Mouse (Mus musculus): ENCODE results near the gene Ccdc33.

Ccdc33 gene

DNA sequence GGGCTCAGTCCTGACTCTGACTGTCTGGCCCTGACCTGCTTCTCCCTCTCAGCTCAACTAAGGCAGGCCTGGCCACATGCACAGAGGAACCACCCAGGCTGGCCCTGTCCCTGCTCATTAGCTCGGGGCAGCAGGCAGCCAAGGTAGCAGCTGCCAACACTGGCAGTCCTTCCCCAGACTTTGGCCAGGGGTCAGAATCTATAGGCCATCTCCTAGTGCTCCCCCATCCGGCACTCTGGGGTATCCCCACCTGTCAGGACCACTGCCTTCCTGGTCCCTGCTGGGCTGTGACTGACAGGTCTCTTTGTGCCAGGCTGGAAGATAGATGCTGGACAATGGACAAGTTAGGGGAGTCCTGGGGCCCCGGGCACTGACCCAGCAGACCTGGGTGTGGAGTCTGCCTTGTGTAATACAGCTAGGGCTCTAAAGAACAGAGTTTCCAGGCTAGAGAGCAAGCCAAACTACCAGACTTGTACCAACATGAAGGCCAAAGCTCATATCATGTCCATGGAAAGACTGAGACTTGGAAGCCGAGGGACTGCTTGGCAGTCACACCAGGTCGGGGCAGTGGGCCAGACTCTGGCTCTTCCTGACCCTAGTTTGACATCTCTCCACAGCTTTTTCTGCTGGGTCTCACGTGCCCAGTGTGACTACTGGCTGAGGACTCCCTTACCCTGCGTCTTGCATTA, 25.9 kb downstream of the Ccdc33 start:
- DNase-seq (ENCODE audit: extremely low read depth, low read depth), result no peak

DNA sequence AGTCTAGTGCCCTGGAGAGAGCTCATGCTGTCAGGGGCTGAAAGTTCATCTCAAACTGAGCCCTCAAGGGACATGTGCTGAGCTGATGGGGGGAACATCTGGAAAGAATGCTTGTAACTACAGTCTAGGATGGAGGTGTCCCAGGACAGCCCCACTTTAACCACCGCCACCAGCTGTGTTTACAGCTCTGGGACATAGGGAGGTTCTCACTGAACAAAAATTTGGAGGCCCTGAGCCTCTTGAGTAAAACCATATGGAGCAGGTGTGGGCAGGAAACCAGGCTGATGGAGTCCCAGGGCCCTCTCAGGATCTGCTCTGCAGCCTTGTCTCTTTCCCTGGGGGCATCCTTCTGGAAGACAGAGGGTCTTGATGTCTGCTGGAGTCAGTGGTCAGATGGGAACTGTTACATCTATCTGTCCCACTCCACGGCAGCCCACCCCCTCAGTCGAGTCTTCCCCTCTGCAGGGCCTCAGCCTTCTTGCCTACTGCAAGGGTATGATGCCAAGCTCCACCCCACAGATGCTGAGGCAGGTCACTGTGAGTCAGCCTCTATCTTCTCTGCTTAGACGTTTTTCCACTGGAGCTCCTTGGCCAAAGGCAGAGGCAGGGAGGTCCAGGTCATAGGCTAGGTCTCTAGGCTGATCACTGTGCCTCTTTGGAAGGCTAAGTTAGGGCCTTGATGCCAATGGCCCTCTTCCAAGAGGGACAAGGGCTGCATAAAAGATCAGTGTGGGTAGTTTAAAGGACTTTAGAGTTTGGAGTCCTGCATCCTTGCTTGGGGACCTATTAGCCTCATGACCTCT, 26.8 kb downstream of the Ccdc33 start:
- no peak for DNase-seq (ENCODE audit: extremely low read depth, low read depth)

DNA sequence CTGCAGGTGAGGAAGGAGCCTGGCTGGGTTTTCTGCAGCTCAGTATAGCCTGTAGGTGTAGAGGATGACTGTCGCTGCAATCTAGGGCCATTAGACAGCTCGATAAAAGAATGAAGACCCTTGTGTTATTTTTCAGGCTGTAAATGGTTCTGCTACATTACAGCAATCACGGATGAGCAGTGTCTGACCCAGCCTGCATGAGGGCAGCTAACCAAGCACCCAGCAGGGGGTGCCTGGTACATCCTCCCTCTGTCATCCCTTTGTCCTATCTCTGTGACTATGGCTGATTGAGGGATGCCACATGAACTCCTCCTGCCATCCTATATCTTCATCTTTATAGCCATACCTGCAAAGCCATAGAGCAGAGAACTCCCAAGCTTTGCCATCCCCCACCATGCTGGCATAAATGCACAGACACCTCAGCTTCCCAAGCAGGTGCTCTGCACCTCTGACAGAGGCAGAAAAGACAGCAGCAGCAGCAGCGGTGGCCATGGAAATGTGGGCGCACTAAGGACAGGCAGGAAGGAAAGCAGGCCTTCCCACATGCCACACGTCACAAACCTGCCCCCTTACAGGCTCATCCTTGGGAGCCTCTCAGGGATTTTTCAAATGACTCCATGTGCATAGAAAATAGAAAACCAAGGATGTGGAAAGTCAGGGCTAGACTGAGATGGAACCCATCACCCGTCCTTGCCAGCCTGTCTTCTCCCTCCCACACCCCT, 31.2 kb downstream of the Ccdc33 start:
- no peak for DNase-seq (ENCODE audit: extremely low read depth, low read depth)

DNA sequence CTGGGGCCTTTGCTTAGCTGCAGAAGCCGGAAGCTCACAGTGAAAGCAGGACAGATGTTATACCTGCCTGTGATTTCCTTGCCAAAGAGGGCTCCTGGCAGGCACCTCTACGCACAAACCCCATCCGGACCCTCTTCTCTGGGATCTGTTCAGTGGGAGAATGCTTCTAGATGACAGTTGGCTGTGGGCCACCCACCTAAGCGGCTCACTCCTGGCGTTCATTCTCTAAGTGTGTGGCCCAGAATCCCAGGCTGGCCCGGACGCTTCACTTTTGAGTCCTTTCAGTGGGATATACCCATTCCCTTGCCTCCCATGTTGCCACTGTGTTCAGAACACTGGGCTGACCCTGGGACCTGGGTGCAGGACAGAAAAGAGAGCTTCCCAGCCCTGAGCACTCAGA, 31.8 kb downstream of the Ccdc33 start:
- no peak for DNase-seq (ENCODE audit: extremely low read depth, low read depth)

DNA sequence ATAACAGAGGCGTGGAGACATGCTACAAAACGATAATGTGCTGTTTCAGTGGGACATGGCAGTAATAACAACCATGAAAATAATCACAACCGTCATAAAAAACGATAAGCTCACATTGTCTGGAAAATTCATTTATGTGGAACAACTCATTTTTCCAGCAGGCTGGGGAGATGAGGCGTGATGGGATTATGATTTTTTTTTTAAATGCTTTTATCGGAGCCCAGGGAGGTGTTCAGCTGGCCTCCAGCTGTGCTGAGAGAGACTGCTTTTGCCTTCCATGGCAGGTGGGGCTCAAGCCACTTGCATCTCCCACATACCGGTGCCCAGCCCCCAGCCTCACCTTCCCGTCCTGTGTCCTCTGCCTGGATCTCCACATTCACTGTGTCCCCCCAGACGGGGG, 32.4 kb downstream of the Ccdc33 start:
- no peak for DNase-seq (ENCODE audit: extremely low read depth, low read depth)

DNA sequence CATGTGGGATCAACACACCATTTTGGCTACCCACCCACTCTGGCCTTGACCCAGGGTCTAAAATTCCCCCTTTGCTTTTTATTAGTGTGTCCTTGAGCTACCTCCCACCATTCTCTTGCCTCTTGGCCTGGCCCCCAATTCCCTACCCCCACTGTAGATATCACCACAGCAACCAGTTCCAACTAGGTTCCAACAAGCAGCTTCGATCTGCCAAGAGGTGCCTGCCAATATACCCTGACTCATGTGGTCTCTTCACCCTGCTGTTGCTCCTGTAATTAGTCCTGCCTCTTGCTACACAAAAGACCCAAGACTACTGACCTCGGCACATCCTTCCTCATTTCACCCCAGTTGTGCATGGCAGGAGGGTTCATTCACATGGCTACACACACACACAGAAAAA, 33.5 kb downstream of the Ccdc33 start:
- DNase-seq (ENCODE audit: extremely low read depth, low read depth), result no peak

DNA sequence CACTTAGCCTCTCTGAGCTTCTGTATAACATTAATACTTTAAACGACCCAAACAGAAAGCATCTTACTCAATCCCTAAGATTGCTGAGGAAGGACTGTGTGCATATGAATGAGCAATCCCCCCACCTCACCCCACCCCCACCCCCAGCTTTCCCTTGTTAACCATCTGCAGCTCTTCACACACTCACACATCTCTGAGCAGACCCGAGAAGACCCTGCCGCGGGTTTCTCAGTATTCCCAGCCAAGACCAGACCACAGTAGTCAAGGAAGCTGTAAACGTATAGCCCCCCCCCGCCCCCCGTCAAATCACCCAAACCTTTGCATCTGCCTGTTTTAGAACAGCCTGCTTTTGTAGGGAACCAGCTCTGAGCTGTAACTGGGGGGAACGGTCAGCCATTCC, 34.0 kb downstream of the Ccdc33 start:
- DNase-seq (ENCODE audit: extremely low read depth, low read depth), result no peak

DNA sequence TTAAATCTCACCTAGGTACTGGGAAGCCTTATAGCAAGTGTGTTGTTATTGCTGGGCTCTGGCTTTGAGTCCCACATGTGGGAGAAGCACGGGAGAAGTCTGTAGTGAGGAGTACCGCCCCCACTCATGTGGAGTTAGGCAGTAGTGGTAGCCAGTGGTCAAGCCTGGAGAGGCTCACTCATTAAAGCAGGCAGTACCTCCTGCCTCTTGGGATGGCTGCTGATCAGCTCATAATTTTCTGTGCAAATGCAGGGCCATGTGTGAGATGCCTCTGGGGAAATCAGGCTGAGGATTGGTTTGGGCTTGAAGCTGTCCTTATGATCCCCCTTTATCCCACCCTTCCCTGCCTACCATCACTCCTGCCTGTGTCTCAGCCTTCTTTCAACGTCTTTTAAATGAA, 44.1 kb downstream of the Ccdc33 start:
- DNase-seq (ENCODE audit: extremely low read depth, low read depth), result no peak

DNA sequence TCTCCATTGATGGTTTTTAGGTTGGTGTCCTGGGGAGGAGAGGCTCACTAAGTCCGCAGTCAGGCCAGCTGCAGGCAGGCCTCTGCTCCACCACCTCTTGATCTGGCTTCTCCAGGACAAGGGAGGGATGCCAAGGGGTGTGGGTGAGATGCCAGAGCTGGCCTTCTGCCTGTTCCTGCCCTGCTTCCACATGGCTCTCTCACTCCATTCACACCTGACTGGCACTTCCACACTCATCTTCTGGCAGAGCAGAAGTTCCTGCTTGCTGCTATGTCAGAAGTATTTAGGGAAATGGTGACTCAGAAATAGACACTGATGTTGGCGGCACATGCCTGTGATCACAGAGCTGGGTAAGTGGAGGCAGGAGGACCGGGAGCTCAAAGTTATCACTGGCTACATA, 51.1 kb downstream of the Ccdc33 start:
- DNase-seq (ENCODE audit: extremely low read depth, low read depth), result no peak

DNA sequence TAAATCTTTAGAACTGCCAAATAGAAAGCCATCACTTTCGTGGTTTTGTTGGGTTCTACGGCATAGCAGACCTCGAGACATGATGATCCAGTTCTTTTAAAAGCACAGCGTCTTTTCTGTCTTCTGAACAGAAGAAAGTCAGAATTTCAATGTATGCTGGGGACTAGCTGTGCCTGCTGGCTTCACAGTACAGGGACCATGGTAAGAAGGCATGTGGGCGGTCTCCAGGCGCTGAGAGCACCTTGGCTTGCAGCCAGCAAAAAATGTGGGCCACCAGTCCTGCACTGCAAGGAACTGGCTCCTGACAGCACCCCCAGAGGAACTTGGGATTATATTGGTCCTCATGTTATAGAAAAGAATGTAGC, 51.9 kb downstream of the Ccdc33 start:
- DNase-seq (ENCODE audit: extremely low read depth, low read depth), result no peak

DNA sequence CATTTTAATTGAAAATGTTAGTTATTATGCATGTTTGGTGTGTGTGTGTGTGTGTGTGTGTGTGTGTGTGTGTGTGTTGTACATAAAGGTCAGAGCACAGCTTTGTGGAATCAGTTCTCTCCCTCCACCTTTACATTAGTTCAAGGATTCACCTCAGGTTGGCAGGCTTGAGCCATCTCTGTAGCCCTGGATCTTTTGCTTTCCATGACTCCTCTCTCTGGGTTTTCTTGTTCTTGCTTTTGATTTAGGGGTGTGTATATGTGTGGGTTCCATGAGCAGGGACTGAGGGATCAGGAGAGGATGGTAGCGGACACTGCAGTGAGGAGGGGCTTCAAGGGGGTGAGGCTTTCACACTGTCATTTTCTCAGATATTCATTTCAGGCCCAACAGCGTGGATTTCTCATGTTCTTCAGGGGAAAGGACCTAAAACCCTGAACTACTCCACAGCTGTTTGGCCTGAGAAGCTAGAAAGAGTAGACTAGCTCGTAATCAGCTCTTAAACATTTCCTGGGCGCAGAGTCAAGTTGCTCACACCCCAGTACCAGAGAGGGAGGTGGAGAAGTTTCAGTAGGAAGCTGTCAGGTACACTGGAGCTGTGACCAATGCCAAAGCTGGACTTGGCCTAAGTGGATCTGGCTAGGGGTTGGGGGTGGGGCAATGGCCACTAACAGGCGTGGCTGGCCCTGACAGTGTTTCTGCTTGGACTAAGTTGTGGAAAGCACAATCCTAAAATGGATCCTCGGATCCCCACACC, 52.5 kb downstream of the Ccdc33 start:
- no peak for DNase-seq (ENCODE audit: extremely low read depth, low read depth)

DNA sequence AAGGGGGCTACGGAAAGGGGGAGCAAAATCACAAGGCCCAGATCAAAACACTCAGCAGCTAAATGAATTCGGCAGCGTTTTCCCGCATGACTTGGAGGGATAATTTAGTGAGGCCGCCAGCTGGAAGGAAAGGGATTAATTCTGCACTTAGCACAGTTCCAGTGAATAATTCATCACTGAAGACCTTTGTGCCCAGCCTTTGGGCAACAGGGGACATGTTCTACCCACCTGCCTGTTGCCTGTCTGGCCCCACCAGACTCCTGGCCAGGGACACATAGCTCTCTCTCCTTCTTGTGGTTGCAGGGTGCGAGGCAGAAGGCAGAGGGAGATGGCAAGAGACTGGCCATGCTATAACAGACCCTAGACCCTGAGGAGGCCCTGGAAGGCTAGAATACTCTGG, 53.1 kb downstream of the Ccdc33 start:
- no peak for DNase-seq (ENCODE audit: extremely low read depth, low read depth)

DNA sequence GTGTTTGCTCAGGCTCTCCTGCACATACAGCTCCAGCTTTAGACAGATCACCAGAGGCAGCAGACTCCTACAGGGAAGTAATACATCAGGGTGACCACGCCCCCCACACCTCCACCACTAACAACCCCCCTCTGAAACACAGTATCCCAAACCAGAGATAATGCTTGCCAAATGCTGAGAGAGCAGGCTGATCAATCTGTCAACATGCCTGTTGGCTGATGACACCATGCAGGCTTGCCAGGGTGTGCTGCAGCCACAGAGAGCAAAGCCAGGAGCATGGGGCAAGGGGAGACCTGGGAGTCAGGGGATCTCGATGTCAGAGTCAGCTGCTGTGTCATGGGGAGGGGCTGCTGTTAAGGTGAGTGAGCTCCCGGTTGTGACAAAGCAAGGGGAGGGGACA, 55.1 kb downstream of the Ccdc33 start, which contains the start of gene Stra6:
Stra6 (plus strand) TSS at position 258 of the 400 bp plus-strand sequence.
- no peak for DNase-seq (ENCODE audit: extremely low read depth, low read depth)

DNA sequence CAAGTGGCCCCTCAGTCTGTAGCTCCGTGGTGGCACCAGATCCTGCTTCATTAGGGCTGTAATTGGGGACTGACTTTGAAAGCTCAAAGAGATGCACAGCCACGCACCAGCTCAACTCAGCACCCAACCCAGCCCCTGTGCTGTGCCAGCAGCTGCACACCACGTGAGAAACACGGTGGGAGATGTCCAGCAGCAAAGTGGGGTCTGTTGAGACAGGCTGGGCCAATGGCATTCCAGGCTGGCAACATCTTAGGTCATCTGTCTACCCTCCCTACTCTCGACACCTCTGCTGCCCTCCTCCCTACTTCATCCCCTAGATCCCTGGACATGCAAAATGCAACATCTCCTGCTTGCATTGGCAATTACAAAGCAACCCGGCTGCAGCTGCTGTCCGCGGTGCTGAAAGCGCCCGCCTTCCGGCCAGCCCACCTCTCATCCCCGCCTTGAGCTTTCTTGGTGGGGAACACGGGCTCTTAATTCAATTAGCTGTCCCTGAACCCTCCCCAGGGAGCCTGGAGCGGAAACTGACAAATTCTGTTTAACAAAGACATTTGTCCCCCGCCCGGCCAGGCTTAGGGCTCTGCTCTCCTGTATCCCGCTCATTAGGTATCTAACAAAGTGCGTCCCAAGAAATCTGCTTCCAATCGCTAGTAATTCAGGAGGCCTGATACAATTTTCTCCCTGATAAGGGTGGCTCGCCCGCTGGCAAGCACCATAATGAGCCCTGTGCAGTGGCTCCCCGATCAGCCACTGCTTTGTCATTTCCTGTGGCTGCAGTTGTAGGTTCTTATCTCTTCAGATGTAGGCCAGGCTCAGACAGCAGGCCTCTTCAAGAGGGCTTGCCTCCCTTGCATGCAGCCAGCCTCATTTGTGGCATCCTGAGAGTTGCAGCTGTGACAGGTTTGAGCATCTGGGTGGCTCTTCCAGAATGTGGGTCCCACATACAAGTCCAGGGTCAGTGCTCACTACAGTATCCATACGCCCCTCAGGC, 57.7 kb downstream of the Ccdc33 start:
- DNase-seq (ENCODE audit: extremely low read depth, low read depth), result peak; percentile 17

DNA sequence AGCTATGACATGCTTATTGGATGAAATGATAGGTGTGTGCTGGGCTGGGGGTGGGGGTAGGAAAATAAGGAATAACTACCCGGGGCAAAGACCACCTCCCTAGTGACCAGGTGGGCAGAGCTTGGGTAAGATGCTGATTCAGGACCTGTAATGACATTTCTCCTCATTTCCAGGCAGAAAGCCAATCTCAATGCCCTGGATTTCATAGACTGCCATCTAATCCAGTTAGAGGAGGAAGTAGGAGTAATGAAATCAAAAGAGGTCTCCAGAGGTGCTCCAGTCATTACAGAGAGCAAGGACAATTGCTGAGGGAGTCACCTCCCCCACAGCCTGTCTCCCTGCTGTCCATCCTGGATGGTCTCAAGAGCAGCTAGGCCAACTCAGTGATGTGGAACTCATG, 58.7 kb downstream of the Ccdc33 start:
- no peak for DNase-seq (ENCODE audit: extremely low read depth, low read depth)

DNA sequence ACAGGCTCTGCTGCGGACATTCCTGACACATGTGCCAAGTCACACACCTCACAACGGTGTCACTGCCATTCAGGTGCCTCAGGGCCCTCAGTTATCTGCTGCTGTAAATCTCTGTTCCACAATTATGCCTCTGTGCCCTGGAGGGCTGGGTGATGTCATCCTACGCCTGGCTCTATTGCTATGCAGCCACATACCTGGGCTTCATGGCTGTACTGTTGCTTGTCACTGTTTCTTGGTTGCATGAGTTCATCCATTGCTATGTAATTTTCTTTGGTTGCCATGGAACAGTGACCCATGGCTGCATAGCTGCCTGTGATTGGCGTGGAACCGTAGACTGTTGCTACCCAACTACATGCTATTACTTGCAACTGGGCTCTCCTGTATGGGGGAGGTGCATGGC, 63.0 kb downstream of the Ccdc33 start:
- no peak for DNase-seq (ENCODE audit: extremely low read depth, low read depth)

DNA sequence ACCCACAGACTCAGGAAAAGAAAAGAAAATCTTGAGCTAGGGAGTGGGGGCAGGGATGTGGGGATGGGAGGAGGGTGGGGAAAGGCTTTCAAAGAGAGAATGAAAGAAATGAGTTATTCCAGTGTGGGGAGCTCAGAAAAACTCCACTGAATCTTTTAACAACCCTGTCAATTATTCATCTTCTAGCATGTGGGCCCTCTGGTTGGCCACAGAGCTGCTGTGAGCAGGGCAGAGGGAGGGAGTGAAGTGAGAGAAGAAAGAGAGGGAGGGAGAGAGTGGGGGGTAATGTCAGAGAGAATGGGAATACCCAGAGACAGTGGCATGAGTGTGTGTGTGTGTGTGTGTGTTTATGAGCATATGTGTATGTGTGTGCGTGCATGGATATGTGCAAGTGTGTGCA, 64.6 kb downstream of the Ccdc33 start:
- DNase-seq (ENCODE audit: extremely low read depth, low read depth), result no peak

DNA sequence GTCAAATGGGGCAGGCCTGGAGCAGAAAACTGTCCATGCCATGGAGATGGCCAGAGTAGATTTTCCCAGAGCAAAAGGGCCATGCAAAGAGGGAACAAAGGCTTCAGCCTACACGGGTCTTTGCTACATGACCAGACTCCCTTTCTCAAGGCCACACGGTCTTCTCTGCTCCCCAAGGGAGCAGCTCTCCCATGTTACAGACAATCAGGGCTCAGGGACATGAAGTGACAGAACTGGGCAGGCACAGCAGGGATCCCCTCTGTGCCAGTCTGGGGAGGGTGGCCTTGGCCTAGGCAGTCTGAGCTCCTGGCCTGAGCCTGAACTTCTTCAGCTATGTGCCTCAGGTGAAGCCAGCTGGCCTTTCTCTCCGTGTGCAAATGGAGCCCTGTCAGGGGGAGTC, 65.1 kb downstream of the Ccdc33 start:
- no peak for DNase-seq (ENCODE audit: extremely low read depth, low read depth)

DNA sequence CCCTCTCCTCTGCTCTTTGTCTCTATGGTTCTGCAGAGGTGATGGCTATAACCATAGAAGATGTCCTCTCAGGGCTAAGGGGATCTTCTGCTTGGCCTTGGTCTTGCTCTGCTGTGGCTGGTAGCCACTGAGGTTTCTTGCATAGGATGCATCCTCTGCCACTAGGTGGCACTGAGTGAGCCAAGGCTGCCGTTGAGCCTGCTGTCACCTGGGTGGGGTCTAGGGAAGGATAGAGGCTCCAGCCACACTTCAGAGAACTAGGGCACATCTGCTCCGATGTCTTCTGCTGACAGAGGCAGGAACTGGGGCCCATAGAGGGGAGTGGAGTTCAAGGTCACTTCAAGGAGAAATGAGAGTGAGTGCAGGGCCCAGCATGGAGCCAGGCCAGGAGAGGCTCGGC, 65.5 kb downstream of the Ccdc33 start:
- DNase-seq (ENCODE audit: extremely low read depth, low read depth), result no peak

DNA sequence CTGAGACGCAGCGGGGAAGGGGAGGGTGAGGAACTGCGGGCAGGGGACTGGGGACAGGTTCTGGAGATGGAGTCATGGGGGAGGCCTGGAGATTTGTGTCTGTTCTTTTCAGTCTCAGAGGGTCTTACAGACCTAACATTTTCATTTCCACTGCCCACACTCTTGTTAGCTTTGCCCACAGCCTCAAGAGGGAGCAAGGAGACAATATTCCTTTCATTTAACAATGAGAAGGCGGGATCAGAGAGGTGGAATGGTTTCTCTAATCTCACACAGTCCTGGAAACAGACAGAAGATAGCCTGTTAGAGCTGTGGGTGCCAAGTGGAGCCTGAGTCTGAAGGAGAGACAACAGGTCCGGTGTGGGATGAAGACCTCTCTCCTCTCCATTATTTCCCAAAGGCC, 66.7 kb downstream of the Ccdc33 start:
- DNase-seq (ENCODE audit: extremely low read depth, low read depth), result no peak

DNA sequence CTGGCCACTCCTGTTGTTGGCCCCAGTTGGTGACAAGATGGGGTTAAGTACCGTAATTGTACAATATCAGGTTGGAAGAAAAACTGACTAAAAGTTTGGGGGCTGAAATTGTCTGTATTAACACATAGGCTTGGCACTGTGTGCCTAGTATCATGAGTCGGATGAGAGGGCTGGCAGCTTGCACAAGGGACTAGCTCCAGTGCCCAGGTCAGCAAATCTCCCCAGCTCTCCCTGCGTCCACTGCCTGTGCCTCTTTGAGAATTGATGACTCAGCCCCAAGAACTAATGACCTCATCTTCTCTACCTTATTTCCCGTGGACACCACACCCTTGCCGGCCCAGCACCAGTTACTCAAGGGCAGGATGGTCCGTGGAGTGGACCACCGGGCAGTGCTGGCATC, 68.8 kb downstream of the Ccdc33 start:
- DNase-seq (ENCODE audit: extremely low read depth, low read depth), result no peak

All from MEL-GATA-1-ER (cell line).